Mouse (Mus musculus) skeletal muscle tissue, adult 2 months (tissue): ENCODE data around the gene Dcdc2b.
A peak's percentile ranks its signal among the peaks of the same experiment; 100 is the strongest.

Experiments
- DNase-seq: peaks from one replicate; pipeline ENCODE4 v3.0.0-alpha.2; 2012; ENCODE audit warnings: low read depth, low spot score

The Dcdc2b gene

GRCm38 (mm10) chr4:129578466-129578865 lies 35.6 kb downstream of the Dcdc2b start, which contains the start of gene Fam167b:
TSS of gene Fam167b (minus strand) at chr4:129578549.
- DNase-seq: no peak

- DNase-seq: no peak
Measured at GRCm38 (mm10) chr4:129577688-129578087, 36.4 kb downstream of the Dcdc2b start.

- DNase-seq: peak; percentile 35
Measured at GRCm38 (mm10) chr4:129576863-129577491, 37.1 kb downstream of the Dcdc2b start.

- DNase-seq: no peak
Measured at GRCm38 (mm10) chr4:129575171-129575844, 38.7 kb downstream of the Dcdc2b start.

GRCm38 (mm10) chr4:129573430-129573829 lies 40.6 kb downstream of the Dcdc2b start, which contains the start of gene Lck:
TSS of gene Lck (minus strand) at chr4:129573641.
- DNase-seq: no peak

- no peak for DNase-seq
Measured at GRCm38 (mm10) chr4:129573093-129573370, 41.0 kb downstream of the Dcdc2b start.

GRCm38 (mm10) chr4:129572236-129573092 lies 41.6 kb downstream of the Dcdc2b start:
- DNase-seq: no peak

GRCm38 (mm10) chr4:129571551-129572084 lies 42.4 kb downstream of the Dcdc2b start:
- DNase-seq: no peak

- DNase-seq: no peak
Measured at GRCm38 (mm10) chr4:129570028-129570427, 44.0 kb downstream of the Dcdc2b start.

- no peak for DNase-seq
Measured at GRCm38 (mm10) chr4:129568366-129568765, 45.7 kb downstream of the Dcdc2b start.

- no peak for DNase-seq
Measured at GRCm38 (mm10) chr4:129565139-129565538, 48.9 kb downstream of the Dcdc2b start.

- no peak for DNase-seq
Measured at GRCm38 (mm10) chr4:129563718-129564117, 50.3 kb downstream of the Dcdc2b start.

- DNase-seq: no peak
Measured at GRCm38 (mm10) chr4:129561184-129561583, 52.9 kb downstream of the Dcdc2b start.
